Mouse (Mus musculus): Measurements from ENCODE around the gene Dbt. TPM values are rescaled to one million over a fixed set of nuclear protein-coding genes. Genes with fewer than 3 reads are reported as not detected.
"Not testable (repeated sequence)": the region's sequence is repeated elsewhere in the genome, so short reads cannot be mapped to it uniquely, and the experiment has no call there.

Dbt gene
- polyA plus RNA-seq, 1 experiment from 2014 or later = 13.5 TPM

DNA sequence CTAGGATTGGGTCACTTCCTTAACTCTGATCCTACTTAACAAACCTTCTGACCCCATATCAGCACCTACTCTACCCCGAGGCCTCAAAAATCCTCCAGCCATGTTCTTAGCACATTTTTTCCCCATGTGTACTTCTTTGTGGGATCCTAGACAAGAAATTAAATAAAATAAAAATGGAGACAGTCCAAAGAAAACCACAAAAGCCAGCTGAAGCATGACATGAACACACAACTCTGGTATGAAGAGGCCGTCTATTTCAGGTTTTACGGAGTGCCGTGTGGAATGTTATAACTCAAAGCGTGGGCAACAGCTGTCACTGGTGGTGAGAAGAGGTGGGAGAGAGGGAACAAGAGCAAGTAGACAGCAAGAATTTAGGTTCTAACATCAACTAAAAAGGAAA is 38.5 kb downstream of the Dbt start:
- no peak overlapping the region for H3K4me3 ChIP-seq
- no peak for ATAC-seq (ENCODE audit: low FRiP score, low read depth)
- no peak overlapping the region for H3K4me2 ChIP-seq
- no peak overlapping the region for H3K9ac ChIP-seq
- no peaks in the 10 kb centered on the region for H3K4me1 ChIP-seq (replicated peaks)
- H3K9me3 ChIP-seq = no peaks in the 10 kb centered on the region
- WGBS = 96% methylated on average over 5 of the region's 5 CpGs
- H3K36me3 ChIP-seq = peaks cover 9% of the 10 kb centered on the region
- H3K27me3 ChIP-seq = no peaks in the 10 kb centered on the region
- H3K27ac ChIP-seq (replicated peaks) = no peak overlapping the region

DNA sequence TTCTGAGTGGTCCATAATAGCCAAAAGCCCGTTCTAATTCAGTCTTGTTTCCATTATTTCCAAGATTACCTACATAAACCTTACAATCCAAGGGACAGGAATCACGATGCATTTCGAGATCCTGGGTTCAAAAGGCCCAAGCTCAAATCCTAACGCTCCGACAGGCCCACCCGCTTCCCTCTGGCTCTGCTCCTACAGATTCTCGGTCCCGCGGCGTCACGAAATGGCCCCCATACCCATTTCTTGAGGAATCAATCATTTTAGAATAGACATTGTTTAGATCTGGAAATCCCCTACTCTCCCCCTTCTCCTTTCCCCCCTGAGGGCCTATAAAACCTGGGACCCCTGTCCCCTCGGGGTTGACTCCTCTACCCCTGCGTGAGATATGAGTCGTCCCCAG is 48.4 kb downstream of the Dbt start:
- 96% methylated on average over 13 of the region's 14 CpGs for WGBS
- not testable (repeated sequence) for H3K4me3 ChIP-seq; H3K36me3 ChIP-seq; H3K27me3 ChIP-seq; ATAC-seq (ENCODE audit: low FRiP score, low read depth); H3K9ac ChIP-seq; H3K4me2 ChIP-seq; H3K27ac ChIP-seq (replicated peaks); H3K9me3 ChIP-seq; H3K4me1 ChIP-seq (replicated peaks)

DNA sequence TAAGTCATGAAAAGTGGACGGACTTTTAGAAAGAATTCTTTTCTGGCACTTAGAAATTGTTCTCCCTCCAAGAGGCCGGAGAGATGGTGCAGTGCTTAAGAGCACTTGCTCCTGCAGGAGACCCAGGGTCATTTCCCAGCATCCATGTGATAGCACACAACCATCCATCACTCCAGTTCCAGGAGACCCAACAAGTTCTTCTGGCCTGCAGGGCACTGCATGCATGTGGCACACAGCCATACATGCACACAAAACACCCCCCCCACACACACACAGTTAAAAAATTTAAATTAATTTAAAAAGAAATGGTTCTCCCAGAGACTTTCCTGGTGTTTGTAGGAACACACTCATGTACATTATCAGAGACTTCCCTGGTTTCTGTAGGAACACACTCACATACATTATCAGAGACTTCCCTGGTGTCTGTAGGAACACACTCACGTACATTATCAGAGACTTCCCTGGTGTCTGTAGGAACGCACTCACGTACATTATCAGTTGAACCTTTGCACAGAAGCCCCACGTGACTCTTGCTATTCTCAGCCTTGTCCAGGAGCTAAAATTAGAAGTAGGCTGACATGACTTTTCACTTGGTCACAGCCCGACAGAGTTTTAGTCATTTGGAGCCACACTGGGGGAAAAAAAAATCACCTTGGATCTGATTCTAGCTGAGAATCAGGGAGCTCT is 49.7 kb downstream of the Dbt start, which contains the start of gene Lrrc39:
Gene Lrrc39 (plus strand): TSS at position 566 of the 687 bp plus-strand sequence.
- H3K4me2 ChIP-seq = no peak within 1 kb of the TSS
- H3K36me3 ChIP-seq = no peaks in the 10 kb centered on the region
- whole genome bisulfite sequencing = 82% methylated on average over 7 of the region's 7 CpGs
- no peak within 1 kb of the TSS for H3K27ac ChIP-seq (replicated peaks)
- no peak for ATAC-seq (ENCODE audit: low FRiP score, low read depth)
- no peak within 1 kb of the TSS for H3K4me3 ChIP-seq
- no peaks in the 10 kb centered on the region for H3K27me3 ChIP-seq
- H3K4me1 ChIP-seq (replicated peaks) = no peaks in the 10 kb centered on the region
- H3K9me3 ChIP-seq = no peaks in the 10 kb centered on the region
- H3K9ac ChIP-seq = no peak within 1 kb of the TSS

DNA sequence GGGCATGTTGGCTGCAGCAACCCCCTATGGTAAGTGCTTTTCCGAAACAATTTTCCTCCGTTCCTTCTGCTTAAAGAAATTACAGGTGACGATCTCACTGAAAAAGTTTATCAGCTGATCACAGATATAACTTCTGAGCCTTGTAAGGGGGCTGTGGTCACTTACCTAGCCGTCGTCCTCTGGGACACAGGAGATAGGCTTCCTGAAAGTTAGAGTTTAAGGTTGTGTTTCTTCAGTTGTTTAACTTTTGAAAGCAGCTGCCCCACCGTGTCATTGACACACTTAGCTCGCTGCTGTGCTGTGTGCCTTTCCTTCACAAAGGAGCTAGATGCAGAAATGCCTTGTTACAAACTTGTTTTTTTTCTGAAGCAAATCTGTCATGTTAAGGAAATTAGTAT is 50.2 kb downstream of the Dbt start:
- WGBS = 83% methylated on average over 7 of the region's 7 CpGs
- Histone ChIP-seq H3K4me2 (no peak overlapping the region), H3K27me3 (no peaks in the 10 kb centered on the region), H3K4me1 (replicated peaks) (no peaks in the 10 kb centered on the region), H3K4me3 (no peak overlapping the region), H3K9me3 (no peaks in the 10 kb centered on the region), H3K36me3 (no peaks in the 10 kb centered on the region), H3K27ac (replicated peaks) (no peak overlapping the region), H3K9ac (no peak overlapping the region)
- ATAC-seq (ENCODE audit: low FRiP score, low read depth) = no peak

DNA sequence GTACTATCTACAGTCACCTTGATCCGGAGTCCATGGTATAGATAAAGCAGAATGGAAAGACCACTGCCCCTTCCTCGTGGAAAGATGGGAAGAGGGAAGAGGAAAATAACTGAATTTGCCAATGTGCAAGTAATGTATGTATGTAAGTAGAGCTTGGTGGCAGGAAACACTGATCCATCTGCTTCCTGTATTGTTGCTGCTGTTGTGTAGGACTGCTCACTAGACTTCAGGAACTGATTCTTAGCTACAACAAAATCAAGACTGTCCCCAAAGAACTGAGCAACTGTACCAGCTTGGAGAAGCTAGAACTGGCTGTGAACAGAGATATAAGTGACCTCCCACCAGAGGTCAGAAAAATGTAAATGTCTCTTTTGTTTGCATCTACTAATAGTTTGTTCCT is 57.8 kb downstream of the Dbt start:
- H3K4me3 ChIP-seq = no peak overlapping the region
- no peaks in the 10 kb centered on the region for H3K27me3 ChIP-seq
- H3K4me1 ChIP-seq (replicated peaks) = no peaks in the 10 kb centered on the region
- 78% methylated on average over 2 of the region's 2 CpGs for WGBS
- H3K4me2 ChIP-seq = no peak overlapping the region
- no peak overlapping the region for H3K9ac ChIP-seq
- no peaks in the 10 kb centered on the region for H3K36me3 ChIP-seq
- H3K27ac ChIP-seq (replicated peaks) = no peak overlapping the region
- no peaks in the 10 kb centered on the region for H3K9me3 ChIP-seq
- no peak for ATAC-seq (ENCODE audit: low FRiP score, low read depth)

DNA sequence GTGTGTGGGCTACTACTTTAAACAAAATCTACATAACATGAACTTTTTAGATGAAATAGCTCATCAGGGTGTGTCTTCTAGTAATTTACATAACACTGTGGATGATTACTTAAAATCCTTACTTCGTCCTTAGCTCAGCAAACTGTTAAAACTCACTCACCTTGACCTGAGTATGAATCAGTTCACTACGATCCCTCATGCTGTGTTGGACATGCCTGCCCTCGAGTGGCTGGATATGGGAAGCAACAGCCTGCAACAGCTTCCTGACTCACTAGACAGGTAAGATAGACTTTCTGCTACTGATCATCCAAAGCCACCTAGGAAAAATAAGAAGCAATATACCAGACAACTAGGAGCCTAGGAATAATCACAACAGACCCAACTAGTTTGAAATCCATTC is 64.4 kb downstream of the Dbt start:
- no peak for ATAC-seq (ENCODE audit: low FRiP score, low read depth)
- Histone ChIP-seq H3K9me3 (no peaks in the 10 kb centered on the region), H3K27me3 (no peaks in the 10 kb centered on the region), H3K9ac (no peak overlapping the region), H3K27ac (replicated peaks) (no peak overlapping the region), H3K4me3 (no peak overlapping the region), H3K4me2 (no peak overlapping the region), H3K36me3 (peaks cover 18% of the 10 kb centered on the region), H3K4me1 (replicated peaks) (no peaks in the 10 kb centered on the region)
- WGBS = 70% methylated on average over 3 of the region's 3 CpGs

DNA sequence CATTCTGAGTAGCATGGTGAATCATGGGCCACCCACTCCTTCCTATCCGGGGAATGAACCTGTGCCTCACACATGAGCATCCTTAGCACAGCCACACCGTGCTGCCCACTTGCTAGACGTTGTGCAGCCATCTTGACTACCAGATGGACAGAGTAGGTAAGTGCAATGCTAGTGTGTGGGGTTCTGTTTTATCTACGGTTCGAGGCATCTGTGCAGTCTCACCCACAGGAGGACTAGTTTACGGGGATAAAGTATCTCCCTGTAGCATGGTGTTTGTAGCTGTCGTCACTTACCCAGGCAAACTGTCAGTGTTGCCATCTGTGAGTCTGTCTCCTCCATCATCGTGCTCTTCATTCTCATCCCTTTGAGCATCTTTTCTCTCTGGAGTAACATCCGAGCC is 69.3 kb downstream of the Dbt start:
- Histone ChIP-seq H3K9me3 (no peaks in the 10 kb centered on the region), H3K27ac (replicated peaks) (no peak overlapping the region), H3K4me2 (no peak overlapping the region), H3K9ac (no peak overlapping the region), H3K27me3 (no peaks in the 10 kb centered on the region), H3K4me3 (no peak overlapping the region), H3K4me1 (replicated peaks) (no peaks in the 10 kb centered on the region), H3K36me3 (peaks cover 55% of the 10 kb centered on the region)
- ATAC-seq (ENCODE audit: low FRiP score, low read depth) = no peak
- 96% methylated on average over 9 of the region's 9 CpGs for WGBS

DNA sequence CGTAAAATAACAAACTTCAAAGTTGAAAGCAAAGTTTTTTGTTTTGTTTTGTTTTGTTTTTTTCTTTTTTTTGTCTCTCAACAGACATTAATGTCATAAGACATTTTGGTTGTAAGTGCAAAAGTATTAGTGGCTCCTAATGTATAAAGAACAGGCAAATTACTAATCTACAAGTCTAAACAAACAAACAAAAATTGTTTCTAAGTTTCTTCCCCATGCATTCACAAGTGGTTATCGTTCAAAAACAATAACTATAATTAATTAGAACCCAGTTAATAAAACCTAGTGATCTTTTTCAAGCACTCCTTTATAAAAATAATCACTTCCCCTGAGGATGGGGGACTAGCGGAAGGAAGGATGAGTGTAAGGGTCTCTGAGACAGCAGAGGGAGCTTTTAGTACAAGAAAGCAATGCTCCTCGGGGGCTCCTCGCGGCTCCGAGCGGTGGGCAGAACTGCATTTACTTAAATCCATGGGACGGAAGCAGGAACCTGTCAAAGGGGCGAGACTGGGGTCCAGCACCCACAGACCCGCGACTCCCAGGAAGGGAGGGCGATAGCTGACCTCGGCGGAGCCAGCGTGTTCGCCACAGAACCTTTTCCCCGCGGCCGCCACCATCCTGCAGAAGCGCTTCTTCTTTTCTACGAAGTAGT is 81.3 kb downstream of the Dbt start:
- Histone ChIP-seq H3K4me2 (peak overlapping the region; percentile 54), H3K27ac (replicated peaks) (peak overlapping the region; percentile 92), H3K4me3 (peak overlapping the region; percentile 99), H3K4me1 (replicated peaks) (peaks cover 17% of the 10 kb centered on the region), H3K9me3 (no peaks in the 10 kb centered on the region), H3K9ac (peak overlapping the region; percentile 74), H3K27me3 (no peaks in the 10 kb centered on the region), H3K36me3 (peaks cover 24% of the 10 kb centered on the region)
- ATAC-seq (ENCODE audit: low FRiP score, low read depth) = peak; percentile 84
- 3% methylated on average over 22 of the region's 22 CpGs for WGBS

DNA sequence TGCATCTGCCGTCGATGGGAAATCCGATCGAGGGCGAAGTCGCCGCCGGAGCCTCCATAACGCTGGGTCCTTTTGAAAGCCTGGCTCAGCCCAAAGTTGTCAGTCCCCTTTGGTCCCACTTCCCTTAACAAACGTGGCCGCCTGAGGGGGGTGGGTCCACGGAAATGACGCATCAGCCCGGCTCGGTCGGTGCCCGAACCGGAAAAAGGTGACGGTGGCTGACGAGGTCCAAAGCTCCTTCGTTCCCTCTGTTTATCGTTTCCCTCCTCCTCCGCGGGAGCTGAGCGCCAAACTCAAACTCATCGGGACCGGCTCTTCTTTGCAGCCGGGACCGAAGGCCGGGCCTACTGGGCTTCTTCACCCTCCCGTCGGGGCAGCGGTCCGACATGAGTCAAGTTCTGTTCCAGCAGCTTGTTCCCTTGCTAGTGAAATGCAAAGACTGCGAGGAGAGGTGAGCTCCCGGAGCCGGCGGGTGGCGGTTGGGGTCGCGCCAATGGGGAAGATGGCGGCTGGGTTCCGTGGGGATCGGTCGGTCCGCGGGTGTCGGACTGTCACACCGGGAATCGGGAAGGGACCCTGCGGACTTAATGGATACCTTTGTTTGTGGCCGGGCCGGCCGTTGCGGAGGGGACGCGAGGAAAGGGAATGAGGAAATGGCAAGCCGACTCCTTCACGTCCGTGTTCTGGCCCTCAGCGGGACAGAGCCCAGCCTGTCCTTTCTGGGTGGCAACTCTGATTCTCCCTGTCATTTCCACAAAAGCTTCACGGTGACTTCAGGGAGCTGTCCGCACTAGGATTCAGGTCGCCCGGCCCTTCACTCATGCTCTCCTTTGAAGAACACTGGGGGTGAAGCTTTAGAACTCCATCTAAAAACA is 82.1 kb downstream of the Dbt start, which contains the start of gene Sass6:
Gene Sass6 (plus strand): TSS at position 255 of the 875 bp plus-strand sequence.
- Histone ChIP-seq H3K9ac (peak within 1 kb of the TSS; percentile 74), H3K4me2 (peak within 1 kb of the TSS; percentile 81), H3K4me3 (peak within 1 kb of the TSS; percentile 99), H3K27ac (replicated peaks) (peak within 1 kb of the TSS; percentile 92), H3K36me3 (peaks cover 16% of the 10 kb centered on the region), H3K27me3 (no peaks in the 10 kb centered on the region), H3K9me3 (no peaks in the 10 kb centered on the region), H3K4me1 (replicated peaks) (peaks cover 17% of the 10 kb centered on the region)
- under 1% methylated on average over 65 of the region's 65 CpGs for WGBS
- ATAC-seq (ENCODE audit: low FRiP score, low read depth) = peak; percentile 98

DNA sequence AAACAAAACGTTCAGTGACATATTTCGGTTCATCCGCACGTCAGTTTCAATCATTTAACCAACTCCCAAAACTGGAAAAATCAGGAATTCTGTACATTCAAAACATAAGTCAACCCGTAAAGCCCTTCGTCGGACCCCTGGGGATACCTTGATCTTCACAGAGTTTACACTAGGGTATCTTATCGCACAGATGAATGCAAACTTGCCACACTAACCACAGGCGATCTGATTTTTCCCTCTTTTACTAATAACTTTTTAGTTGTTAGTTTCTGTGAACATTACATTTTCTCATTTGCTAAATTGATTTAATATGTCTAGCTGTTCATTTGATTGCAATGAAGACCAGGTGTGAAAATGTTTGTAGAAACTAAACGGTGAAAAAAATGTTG is 82.7 kb downstream of the Dbt start:
- WGBS = 11% methylated on average over 10 of the region's 10 CpGs
- no peak for ATAC-seq (ENCODE audit: low FRiP score, low read depth)
- Histone ChIP-seq H3K9ac (peak overlapping the region; percentile 51), H3K27ac (replicated peaks) (peak overlapping the region; percentile 77; the same call in 1 of the 2 replicates), H3K4me3 (peak overlapping the region; percentile 99), H3K36me3 (peaks cover 12% of the 10 kb centered on the region), H3K4me1 (replicated peaks) (peaks cover 17% of the 10 kb centered on the region), H3K9me3 (no peaks in the 10 kb centered on the region), H3K4me2 (peak overlapping the region; percentile 81), H3K27me3 (no peaks in the 10 kb centered on the region)
